Mouse (Mus musculus): ENCODE measurements at regions not wholly inside any gene's neighbourhood (a gene's known extent, or its start where the extent isn't known, plus 50 kb on each side); places are given as distances from the start of the nearest gene placed in this dataset.

GRCm38 (mm10) chr4:55718438-55718837, 186.2 kb upstream of the Klf4 start:
- H3K4me1 ChIP-seq (replicated peaks; ENCODE audit: control insufficient read depth, insufficient read depth, low read length), result no peaks in the 10 kb centered on the region
- no peak overlapping the region for H3K27ac ChIP-seq (ENCODE audit: low read depth, low read length)
- H3K4me3 ChIP-seq (ENCODE audit: low read depth, low read length), result no peak overlapping the region
- no peak overlapping the region for H3K4me2 ChIP-seq (replicated peaks; ENCODE audit: low read depth)
- no peak for TF ChIP-seq CTCF (IDR thresholded peaks at IDR 0.05; ENCODE audit: low read depth)
- no peaks in the 10 kb centered on the region for H3K9me3 ChIP-seq (ENCODE audit: control insufficient read depth)
- 47% methylated on average over 4 of the region's 4 CpGs for WGBS
- no peaks in the 10 kb centered on the region for H3K27me3 ChIP-seq (replicated peaks; ENCODE audit: control insufficient read depth, insufficient read depth, low read length)
- ATAC-seq, result peak; percentile 91
- no peak overlapping the region for H3K9ac ChIP-seq (ENCODE audit: low read depth, low read length)
- H3K36me3 ChIP-seq (ENCODE audit: control insufficient read depth, insufficient read depth), result no peaks in the 10 kb centered on the region

- H3K27me3 ChIP-seq (replicated peaks; ENCODE audit: control insufficient read depth, insufficient read depth, low read length), result no peaks in the 10 kb centered on the region
- H3K9me3 ChIP-seq (ENCODE audit: control insufficient read depth), result no peaks in the 10 kb centered on the region
- no peak overlapping the region for H3K27ac ChIP-seq (ENCODE audit: low read depth, low read length)
- no peak overlapping the region for H3K4me3 ChIP-seq (ENCODE audit: low read depth, low read length)
- WGBS, result 59% methylated on average over 5 of the region's 5 CpGs
- no peaks in the 10 kb centered on the region for H3K36me3 ChIP-seq (ENCODE audit: control insufficient read depth, insufficient read depth)
- no peak overlapping the region for H3K9ac ChIP-seq (ENCODE audit: low read depth, low read length)
- H3K4me1 ChIP-seq (replicated peaks; ENCODE audit: control insufficient read depth, insufficient read depth, low read length), result 0 out of 2 replicates have a peak, but pooled peaks cover 7% of the 10 kb centered on the region
- no peak overlapping the region for H3K4me2 ChIP-seq (replicated peaks; ENCODE audit: low read depth)
- no peak for TF ChIP-seq CTCF (IDR thresholded peaks at IDR 0.05; ENCODE audit: low read depth)
- ATAC-seq, result no peak
These were observed 183.9 kb upstream of the Klf4 start for GRCm38 (mm10) chr4:55716161-55716651.

- Histone ChIP-seq H3K27ac (ENCODE audit: low read depth, low read length) (no peak overlapping the region; the same call in 1 of the 2 replicates), H3K27me3 (replicated peaks; ENCODE audit: control insufficient read depth, insufficient read depth, low read length) (no peaks in the 10 kb centered on the region), H3K9ac (ENCODE audit: low read depth, low read length) (no peak overlapping the region), H3K4me3 (ENCODE audit: low read depth, low read length) (no peak overlapping the region), H3K36me3 (ENCODE audit: control insufficient read depth, insufficient read depth) (no peaks in the 10 kb centered on the region), H3K9me3 (ENCODE audit: control insufficient read depth) (no peaks in the 10 kb centered on the region), H3K4me1 (replicated peaks; ENCODE audit: control insufficient read depth, insufficient read depth, low read length) (peaks cover 15% of the 10 kb centered on the region), H3K4me2 (replicated peaks; ENCODE audit: low read depth) (no peak overlapping the region)
- WGBS, result 48% methylated on average over 13 of the region's 13 CpGs
- no peak; the same call in 1 of the 2 replicates for ATAC-seq
- no peak for TF ChIP-seq CTCF (IDR thresholded peaks at IDR 0.05; ENCODE audit: low read depth)
These were observed 179.5 kb upstream of the Klf4 start for GRCm38 (mm10) chr4:55711500-55712341.

- ATAC-seq, result no peak
- WGBS, result 81% methylated on average over 5 of the region's 5 CpGs
- Histone ChIP-seq H3K9me3 (ENCODE audit: control insufficient read depth) (no peaks in the 10 kb centered on the region), H3K4me3 (ENCODE audit: low read depth, low read length) (no peak overlapping the region), H3K36me3 (ENCODE audit: control insufficient read depth, insufficient read depth) (no peaks in the 10 kb centered on the region), H3K9ac (ENCODE audit: low read depth, low read length) (no peak overlapping the region), H3K27me3 (replicated peaks; ENCODE audit: control insufficient read depth, insufficient read depth, low read length) (no peaks in the 10 kb centered on the region), H3K4me1 (replicated peaks; ENCODE audit: control insufficient read depth, insufficient read depth, low read length) (peaks cover 15% of the 10 kb centered on the region), H3K27ac (ENCODE audit: low read depth, low read length) (no peak overlapping the region), H3K4me2 (replicated peaks; ENCODE audit: low read depth) (no peak overlapping the region)
- no peak for TF ChIP-seq CTCF (IDR thresholded peaks at IDR 0.05; ENCODE audit: low read depth)
These were observed 178.2 kb upstream of the Klf4 start for GRCm38 (mm10) chr4:55710476-55710875.

- Histone ChIP-seq H3K36me3 (ENCODE audit: control insufficient read depth, insufficient read depth) (no peaks in the 10 kb centered on the region), H3K9me3 (ENCODE audit: control insufficient read depth) (no peaks in the 10 kb centered on the region), H3K9ac (ENCODE audit: low read depth, low read length) (no peak overlapping the region), H3K4me1 (replicated peaks; ENCODE audit: control insufficient read depth, insufficient read depth, low read length) (peaks cover 15% of the 10 kb centered on the region), H3K4me3 (ENCODE audit: low read depth, low read length) (no peak overlapping the region), H3K27me3 (replicated peaks; ENCODE audit: control insufficient read depth, insufficient read depth, low read length) (no peaks in the 10 kb centered on the region), H3K27ac (ENCODE audit: low read depth, low read length) (peak overlapping the region; percentile 64), H3K4me2 (replicated peaks; ENCODE audit: low read depth) (no peak overlapping the region)
- no peak for ATAC-seq
- 78% methylated on average over 2 of the region's 2 CpGs for WGBS
- no peak for TF ChIP-seq CTCF (IDR thresholded peaks at IDR 0.05; ENCODE audit: low read depth)
These were observed 176.5 kb upstream of the Klf4 start for GRCm38 (mm10) chr4:55708808-55709207.

GRCm38 (mm10) chr4:55707916-55708315, 175.7 kb upstream of the Klf4 start:
- H3K4me3 ChIP-seq (ENCODE audit: low read depth, low read length), result no peak overlapping the region
- H3K9me3 ChIP-seq (ENCODE audit: control insufficient read depth), result no peaks in the 10 kb centered on the region
- H3K4me1 ChIP-seq (replicated peaks; ENCODE audit: control insufficient read depth, insufficient read depth, low read length), result peaks cover 15% of the 10 kb centered on the region
- peak; percentile 84 for ATAC-seq
- H3K36me3 ChIP-seq (ENCODE audit: control insufficient read depth, insufficient read depth), result no peaks in the 10 kb centered on the region
- H3K4me2 ChIP-seq (replicated peaks; ENCODE audit: low read depth), result no peak overlapping the region
- H3K27ac ChIP-seq (ENCODE audit: low read depth, low read length), result peak overlapping the region; percentile 17; the same call in 1 of the 2 replicates
- 45% methylated on average over 10 of the region's 10 CpGs for WGBS
- no peak overlapping the region for H3K9ac ChIP-seq (ENCODE audit: low read depth, low read length)
- no peaks in the 10 kb centered on the region for H3K27me3 ChIP-seq (replicated peaks; ENCODE audit: control insufficient read depth, insufficient read depth, low read length)
- no peak for TF ChIP-seq CTCF (IDR thresholded peaks at IDR 0.05; ENCODE audit: low read depth)

Data from intestine, postnatal 0 days (tissue).